Mouse (Mus musculus): ENCODE data around the gene E330017A01Rik. TPM values are rescaled to one million over a fixed set of nuclear protein-coding genes. Genes with fewer than 3 reads are reported as not detected.
A peak's percentile ranks its signal among the peaks of the same experiment; 100 is the strongest.

The E330017A01Rik gene
- total and polyA plus RNA-seq, 2 experiments from 2014 or later = 0.14 TPM; not detected in 1

DNA sequence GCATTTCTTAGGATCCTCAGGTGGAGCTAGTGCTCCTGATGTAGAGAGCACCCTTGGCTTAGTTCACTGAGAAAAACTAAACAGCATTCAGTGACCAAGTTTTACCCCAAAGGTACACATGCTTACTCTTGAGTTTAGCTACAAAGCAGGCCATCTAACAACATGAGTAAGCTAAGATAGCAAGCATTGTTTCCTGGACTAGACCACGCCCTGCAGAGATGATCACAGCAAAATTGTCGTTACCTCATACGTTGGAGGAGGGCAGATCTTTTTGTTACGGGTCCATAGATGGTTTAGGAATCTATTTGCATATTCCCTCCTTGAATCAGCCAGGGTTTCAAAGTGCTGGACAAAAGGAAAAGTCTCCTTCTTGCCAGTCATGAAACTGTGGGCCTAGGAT is 1.1 kb downstream of the E330017A01Rik start:
- Histone ChIP-seq H3K27ac (ENCODE audit: low read depth, low read length) (no peak overlapping the region), H3K9me3 (ENCODE audit: low read length) (no peaks in the 10 kb centered on the region), H3K4me1 (ENCODE audit: insufficient read depth, low read length) (no peaks in the 10 kb centered on the region), H3K9ac (replicated peaks; ENCODE audit: low read length, poor library complexity, severe bottlenecking) (no peak overlapping the region), H3K4me2 (ENCODE audit: low read depth, low read length, poor library complexity, severe bottlenecking) (no peak overlapping the region), H3K4me3 (ENCODE audit: low read depth, low read length) (no peak overlapping the region), H3K27me3 (ENCODE audit: insufficient read depth, low read length) (no peaks in the 10 kb centered on the region), H3K36me3 (ENCODE audit: insufficient read depth, low read length) (no peaks in the 10 kb centered on the region)
- DNase-seq (ENCODE audit: low spot score) (no peak), ATAC-seq (ENCODE audit: low FRiP score) (no peak)
- no peak for TF ChIP-seq CTCF (IDR thresholded peaks at IDR 0.05)
- WGBS = 78% methylated on average over 4 of the region's 4 CpGs

DNA sequence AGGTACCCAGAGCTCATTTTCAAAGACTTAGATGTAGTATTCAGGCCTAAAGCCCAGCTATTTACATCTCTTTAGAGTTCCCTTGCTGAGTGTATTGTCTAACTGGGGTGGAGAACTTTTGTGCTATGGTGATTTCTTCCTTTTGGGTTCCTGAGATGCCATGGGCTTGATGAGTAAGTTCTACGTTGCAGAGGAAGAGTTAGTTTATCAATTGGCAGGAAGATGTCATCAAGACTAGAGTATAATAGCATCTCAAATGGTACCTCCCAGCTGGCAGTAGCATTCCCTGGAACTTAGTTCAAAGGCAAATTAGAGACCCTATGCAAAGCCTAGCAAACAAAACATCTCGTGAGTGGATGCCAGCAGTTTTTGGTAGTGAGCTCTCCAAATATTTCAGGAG is 2.7 kb downstream of the E330017A01Rik start:
- no peak for TF ChIP-seq CTCF (IDR thresholded peaks at IDR 0.05)
- H3K4me1 ChIP-seq (ENCODE audit: insufficient read depth, low read length) = no peaks in the 10 kb centered on the region
- DNase-seq (ENCODE audit: low spot score) = no peak
- no peaks in the 10 kb centered on the region for H3K36me3 ChIP-seq (ENCODE audit: insufficient read depth, low read length)
- no peak for ATAC-seq (ENCODE audit: low FRiP score)
- no peak overlapping the region for H3K4me2 ChIP-seq (ENCODE audit: low read depth, low read length, poor library complexity, severe bottlenecking)
- H3K9ac ChIP-seq (replicated peaks; ENCODE audit: low read length, poor library complexity, severe bottlenecking) = no peak overlapping the region
- H3K27me3 ChIP-seq (ENCODE audit: insufficient read depth, low read length) = no peaks in the 10 kb centered on the region
- no peaks in the 10 kb centered on the region for H3K9me3 ChIP-seq (ENCODE audit: low read length)
- no peak overlapping the region for H3K4me3 ChIP-seq (ENCODE audit: low read depth, low read length)
- 61% methylated on average over 2 of the region's 2 CpGs for WGBS
- no peak overlapping the region for H3K27ac ChIP-seq (ENCODE audit: low read depth, low read length)

DNA sequence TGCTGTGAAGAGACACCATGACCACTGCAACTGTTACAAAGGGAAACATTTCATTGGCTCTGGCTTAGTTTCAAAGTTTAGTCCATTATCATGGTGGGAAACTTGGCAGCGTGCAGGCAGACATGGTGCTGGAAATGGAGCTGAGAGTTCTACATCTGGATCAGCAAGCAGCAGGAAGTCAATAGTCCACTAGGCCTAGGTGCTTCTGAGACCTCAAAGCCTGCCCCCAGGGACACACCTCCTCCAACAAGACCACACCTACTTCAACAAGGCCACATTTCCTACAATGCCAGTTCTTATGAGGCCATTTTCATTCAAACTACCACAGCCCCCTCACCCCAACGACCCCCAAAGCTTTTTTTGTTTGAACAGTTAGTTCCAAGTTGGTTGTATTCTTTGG is 8.8 kb downstream of the E330017A01Rik start:
- no peak overlapping the region for H3K9ac ChIP-seq (replicated peaks; ENCODE audit: low read length, poor library complexity, severe bottlenecking)
- no peak for TF ChIP-seq CTCF (IDR thresholded peaks at IDR 0.05)
- H3K27me3 ChIP-seq (ENCODE audit: insufficient read depth, low read length) = no peaks in the 10 kb centered on the region
- 62% methylated on average over 2 of the region's 2 CpGs for WGBS
- H3K4me1 ChIP-seq (ENCODE audit: insufficient read depth, low read length) = no peaks in the 10 kb centered on the region
- H3K9me3 ChIP-seq (ENCODE audit: low read length) = no peaks in the 10 kb centered on the region
- ATAC-seq (ENCODE audit: low FRiP score) (no peak), DNase-seq (ENCODE audit: low spot score) (no peak)
- no peaks in the 10 kb centered on the region for H3K36me3 ChIP-seq (ENCODE audit: insufficient read depth, low read length)
- H3K4me3 ChIP-seq (ENCODE audit: low read depth, low read length) = no peak overlapping the region
- no peak overlapping the region for H3K27ac ChIP-seq (ENCODE audit: low read depth, low read length)
- no peak overlapping the region for H3K4me2 ChIP-seq (ENCODE audit: low read depth, low read length, poor library complexity, severe bottlenecking)

DNA sequence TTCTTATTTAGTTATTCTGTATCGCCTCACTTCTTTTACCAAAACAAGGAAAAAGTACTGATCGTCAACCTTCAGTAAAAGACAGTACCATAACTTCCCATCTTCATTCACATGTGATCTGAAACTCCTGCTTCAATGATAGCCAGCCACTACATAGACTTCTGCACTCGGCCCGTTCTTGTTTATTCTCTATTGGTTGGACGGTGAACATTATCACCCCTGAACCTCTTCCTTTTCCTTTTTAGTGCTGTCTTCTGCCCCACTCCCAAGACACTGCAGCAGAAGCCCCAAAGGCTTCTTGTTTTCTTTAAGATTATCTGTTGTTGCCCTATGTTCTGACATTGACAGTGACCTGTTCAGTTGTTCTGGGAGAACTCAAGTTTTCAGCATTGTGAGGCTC is 9.6 kb downstream of the E330017A01Rik start:
- Histone ChIP-seq H3K4me1 (ENCODE audit: insufficient read depth, low read length) (no peaks in the 10 kb centered on the region), H3K9ac (replicated peaks; ENCODE audit: low read length, poor library complexity, severe bottlenecking) (no peak overlapping the region), H3K27me3 (ENCODE audit: insufficient read depth, low read length) (no peaks in the 10 kb centered on the region), H3K36me3 (ENCODE audit: insufficient read depth, low read length) (no peaks in the 10 kb centered on the region), H3K27ac (ENCODE audit: low read depth, low read length) (no peak overlapping the region), H3K4me2 (ENCODE audit: low read depth, low read length, poor library complexity, severe bottlenecking) (no peak overlapping the region), H3K4me3 (ENCODE audit: low read depth, low read length) (no peak overlapping the region), H3K9me3 (ENCODE audit: low read length) (no peaks in the 10 kb centered on the region)
- WGBS = 96% methylated on average over 5 of the region's 5 CpGs
- DNase-seq (ENCODE audit: low spot score) (no peak), ATAC-seq (ENCODE audit: low FRiP score) (no peak)
- TF ChIP-seq CTCF (IDR thresholded peaks at IDR 0.05) = no peak

DNA sequence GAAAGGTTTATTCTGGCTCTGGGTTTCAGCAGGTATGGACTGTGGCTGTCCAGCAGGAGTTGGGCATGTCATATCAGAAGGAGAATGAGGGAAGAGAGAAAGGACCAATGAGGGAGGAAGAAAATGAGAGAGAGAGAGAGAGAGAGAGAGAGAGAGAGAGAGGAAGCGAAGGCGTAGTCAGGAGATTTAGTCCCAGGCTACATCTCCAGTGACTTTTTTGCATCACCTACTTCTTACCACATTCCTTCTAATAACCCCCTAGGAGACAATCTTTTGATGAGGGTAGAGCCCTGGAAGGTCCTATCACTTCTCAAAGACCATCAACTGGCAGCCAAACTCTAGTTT is 10.2 kb downstream of the E330017A01Rik start:
- no peak for TF ChIP-seq CTCF (IDR thresholded peaks at IDR 0.05)
- Histone ChIP-seq H3K4me1 (ENCODE audit: insufficient read depth, low read length) (no peaks in the 10 kb centered on the region), H3K27ac (ENCODE audit: low read depth, low read length) (no peak overlapping the region), H3K4me2 (ENCODE audit: low read depth, low read length, poor library complexity, severe bottlenecking) (no peak overlapping the region), H3K9ac (replicated peaks; ENCODE audit: low read length, poor library complexity, severe bottlenecking) (no peak overlapping the region), H3K4me3 (ENCODE audit: low read depth, low read length) (no peak overlapping the region), H3K36me3 (ENCODE audit: insufficient read depth, low read length) (no peaks in the 10 kb centered on the region), H3K9me3 (ENCODE audit: low read length) (no peaks in the 10 kb centered on the region), H3K27me3 (ENCODE audit: insufficient read depth, low read length) (no peaks in the 10 kb centered on the region)
- ATAC-seq (ENCODE audit: low FRiP score) (no peak), DNase-seq (ENCODE audit: low spot score) (no peak)
- 100% methylated on average over 2 of the region's 2 CpGs for WGBS

DNA sequence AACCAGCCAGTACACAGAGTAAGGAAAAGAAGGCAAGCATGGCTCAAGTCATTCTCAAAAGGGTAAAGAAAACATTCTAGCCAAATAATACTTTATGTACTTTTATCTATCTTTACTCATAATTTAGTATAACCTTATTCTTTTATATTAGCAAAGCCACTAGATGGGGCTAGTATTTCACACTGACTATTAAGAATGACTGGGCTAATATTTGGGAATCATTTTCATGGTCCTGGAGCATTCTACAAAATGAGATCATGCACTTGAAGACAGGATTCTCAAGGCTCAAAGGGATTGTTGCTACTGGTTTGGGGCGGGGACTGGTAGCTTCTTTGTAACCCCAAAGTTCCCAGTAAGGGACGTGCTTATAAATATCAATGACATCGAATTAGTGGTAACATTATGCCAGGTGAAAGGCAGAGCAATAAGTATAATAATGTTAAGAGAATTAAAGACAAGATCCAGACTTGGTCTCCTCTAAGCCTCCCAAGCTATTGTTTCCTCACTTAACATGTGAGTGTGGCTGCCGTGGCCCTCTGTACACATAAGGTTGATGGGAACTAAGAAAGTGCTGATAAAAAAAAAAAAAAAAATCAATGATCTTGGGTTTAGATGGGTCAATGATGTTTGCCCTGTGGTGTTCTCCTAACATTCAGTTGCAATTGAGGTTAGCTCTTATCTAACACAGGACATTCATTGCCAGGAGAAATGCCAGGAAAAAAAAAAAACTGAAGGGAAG is 10.8 kb downstream of the E330017A01Rik start:
- Histone ChIP-seq H3K4me3 (ENCODE audit: low read depth, low read length) (no peak overlapping the region), H3K27ac (ENCODE audit: low read depth, low read length) (no peak overlapping the region), H3K4me2 (ENCODE audit: low read depth, low read length, poor library complexity, severe bottlenecking) (no peak overlapping the region), H3K4me1 (ENCODE audit: insufficient read depth, low read length) (no peaks in the 10 kb centered on the region), H3K36me3 (ENCODE audit: insufficient read depth, low read length) (no peaks in the 10 kb centered on the region), H3K9me3 (ENCODE audit: low read length) (no peaks in the 10 kb centered on the region), H3K27me3 (ENCODE audit: insufficient read depth, low read length) (no peaks in the 10 kb centered on the region), H3K9ac (replicated peaks; ENCODE audit: low read length, poor library complexity, severe bottlenecking) (no peak overlapping the region)
- no peak for DNase-seq (ENCODE audit: low spot score)
- ATAC-seq (ENCODE audit: low FRiP score) = no peak
- WGBS = 93% methylated on average over 4 of the region's 4 CpGs
- peak; percentile 53 for TF ChIP-seq CTCF (IDR thresholded peaks at IDR 0.05)
